Mouse (Mus musculus) thymus, postnatal 14 days (tissue): ENCODE data around the gene Dio1.

Source experiments
- DNase-seq: peaks from one replicate; pipeline ENCODE4 v3.0.0; 2021

The Dio1 gene

GRCm38 (mm10) chr4:107306966-107307365, at the start of gene Dio1:
Gene Dio1, minus strand, starts transcription at chr4:107307169.
- no peak for DNase-seq

GRCm38 (mm10) chr4:107354543-107354942, 47.6 kb upstream of the Dio1 start:
- no peak for DNase-seq

- no peak for DNase-seq
Measured at GRCm38 (mm10) chr4:107354126-107354525, 47.2 kb upstream of the Dio1 start.

GRCm38 (mm10) chr4:107353612-107354011, 46.6 kb upstream of the Dio1 start:
- DNase-seq: no peak

- DNase-seq: no peak
Measured at GRCm38 (mm10) chr4:107351368-107351767, 44.4 kb upstream of the Dio1 start.

GRCm38 (mm10) chr4:107349311-107350008, 42.5 kb upstream of the Dio1 start:
- peak; percentile 55 for DNase-seq

- no peak for DNase-seq
Measured at GRCm38 (mm10) chr4:107348529-107349310, 41.8 kb upstream of the Dio1 start.

- no peak for DNase-seq
Measured at GRCm38 (mm10) chr4:107347221-107347620, 40.3 kb upstream of the Dio1 start.

- no peak for DNase-seq
Measured at GRCm38 (mm10) chr4:107344612-107345011, 37.6 kb upstream of the Dio1 start.

GRCm38 (mm10) chr4:107341354-107341753, 34.4 kb upstream of the Dio1 start:
- no peak for DNase-seq

- DNase-seq: no peak
Measured at GRCm38 (mm10) chr4:107337455-107337854, 30.5 kb upstream of the Dio1 start.

- no peak for DNase-seq
Measured at GRCm38 (mm10) chr4:107336356-107336755, 29.4 kb upstream of the Dio1 start.

- DNase-seq: peak; percentile 51
Measured at GRCm38 (mm10) chr4:107333514-107333913, 26.5 kb upstream of the Dio1 start.

GRCm38 (mm10) chr4:107328530-107328929, 21.6 kb upstream of the Dio1 start:
- no peak for DNase-seq

- DNase-seq: no peak
Measured at GRCm38 (mm10) chr4:107323113-107323512, 16.1 kb upstream of the Dio1 start.

GRCm38 (mm10) chr4:107321041-107321440, 14.1 kb upstream of the Dio1 start:
- no peak for DNase-seq

- DNase-seq: no peak
Measured at GRCm38 (mm10) chr4:107318646-107319045, 11.7 kb upstream of the Dio1 start.

- DNase-seq: no peak
Measured at GRCm38 (mm10) chr4:107314479-107314805, 7.5 kb upstream of the Dio1 start.

- peak; percentile 93 for DNase-seq
Measured at GRCm38 (mm10) chr4:107313690-107314478, 6.9 kb upstream of the Dio1 start, which contains the start of gene Yipf1. Gene Yipf1, plus strand, starts transcription at chr4:107314363.

GRCm38 (mm10) chr4:107303531-107303930, 3.4 kb downstream of the Dio1 start:
- DNase-seq: no peak

GRCm38 (mm10) chr4:107302832-107303231, 4.1 kb downstream of the Dio1 start:
- DNase-seq: no peak

- no peak for DNase-seq
Measured at GRCm38 (mm10) chr4:107302221-107302620, 4.7 kb downstream of the Dio1 start.

GRCm38 (mm10) chr4:107300902-107301555, 5.9 kb downstream of the Dio1 start:
- DNase-seq: no peak
